Mouse (Mus musculus) kidney, postnatal 14 days (tissue): Measurements from ENCODE around the gene Rflnb.
"Not testable (repeated sequence)": the region's sequence is repeated elsewhere in the genome, so short reads cannot be mapped to it uniquely, and the experiment has no call there.

ENCODE experiments used
- DNase-seq: peaks from one replicate; pipeline ENCODE4 v3.0.0; 2022; ENCODE audit warnings: mixed read lengths

The Rflnb gene

GRCm38 (mm10) chr11:76035182-76035581 is 7.6 kb upstream of the Rflnb start:
- DNase-seq, result no peak

- no peak for DNase-seq
These were observed 6.3 kb upstream of the Rflnb start for GRCm38 (mm10) chr11:76033836-76034235.

GRCm38 (mm10) chr11:76033359-76033758 is 5.8 kb upstream of the Rflnb start:
- DNase-seq, result no peak

- DNase-seq, result no peak
These were observed 487 bp upstream of the Rflnb start for GRCm38 (mm10) chr11:76028072-76028465.

- DNase-seq, result no peak
These were observed 949 bp downstream of the Rflnb start for GRCm38 (mm10) chr11:76026527-76027138.

- DNase-seq, result no peak
These were observed 2.5 kb downstream of the Rflnb start for GRCm38 (mm10) chr11:76025080-76025583.

GRCm38 (mm10) chr11:76020916-76021315 is 6.7 kb downstream of the Rflnb start:
- no peak for DNase-seq

- DNase-seq, result no peak
These were observed 7.7 kb downstream of the Rflnb start for GRCm38 (mm10) chr11:76019879-76020278.

- DNase-seq, result no peak
These were observed 11.8 kb downstream of the Rflnb start for GRCm38 (mm10) chr11:76015814-76016213.

- DNase-seq, result no peak
These were observed 12.3 kb downstream of the Rflnb start for GRCm38 (mm10) chr11:76015251-76015650.

GRCm38 (mm10) chr11:76010838-76011624 is 16.6 kb downstream of the Rflnb start:
- no peak for DNase-seq

- no peak for DNase-seq
These were observed 18.5 kb downstream of the Rflnb start for GRCm38 (mm10) chr11:76009101-76009500.

- DNase-seq, result no peak
These were observed 19.4 kb downstream of the Rflnb start for GRCm38 (mm10) chr11:76008162-76008561.

GRCm38 (mm10) chr11:76004276-76004675 is 23.3 kb downstream of the Rflnb start:
- DNase-seq, result not testable (repeated sequence)

GRCm38 (mm10) chr11:76001237-76001878 is 26.2 kb downstream of the Rflnb start:
- DNase-seq, result no peak

- DNase-seq, result no peak
These were observed 26.9 kb downstream of the Rflnb start for GRCm38 (mm10) chr11:76000701-76001100.

GRCm38 (mm10) chr11:75999440-76000155 is 28.0 kb downstream of the Rflnb start, which contains the start of gene 1700016K19Rik:
TSS of gene 1700016K19Rik (plus strand) at chr11:75999912.
- DNase-seq, result peak; percentile 89

GRCm38 (mm10) chr11:75994357-75994756 is 33.2 kb downstream of the Rflnb start:
- DNase-seq, result no peak

- no peak for DNase-seq
These were observed 35.1 kb downstream of the Rflnb start for GRCm38 (mm10) chr11:75992481-75992880.

- DNase-seq, result no peak
These were observed 35.7 kb downstream of the Rflnb start for GRCm38 (mm10) chr11:75991911-75992310.

- DNase-seq, result no peak
These were observed 36.4 kb downstream of the Rflnb start for GRCm38 (mm10) chr11:75990965-75991835.

GRCm38 (mm10) chr11:75985948-75986347 is 41.6 kb downstream of the Rflnb start:
- no peak for DNase-seq
